Mouse (Mus musculus): ENCODE data around the gene Ccdc42.

Ccdc42 gene

GRCm38 (mm10) chr11:68589055-68589809 is 2.4 kb downstream of the Ccdc42 start:
- peak; percentile 31 to 78 for DNase-seq

- no peak for DNase-seq
Measured at GRCm38 (mm10) chr11:68591708-68592107, 4.9 kb downstream of the Ccdc42 start.

- DNase-seq = no peak
Measured at GRCm38 (mm10) chr11:68593247-68593646, 6.4 kb downstream of the Ccdc42 start.

GRCm38 (mm10) chr11:68597912-68598311 is 11.1 kb downstream of the Ccdc42 start:
- DNase-seq = no peak

- no peak for DNase-seq
Measured at GRCm38 (mm10) chr11:68600551-68601021, 13.8 kb downstream of the Ccdc42 start.

GRCm38 (mm10) chr11:68601486-68601991 is 14.7 kb downstream of the Ccdc42 start:
- no peak for DNase-seq

- no peak for DNase-seq
Measured at GRCm38 (mm10) chr11:68602200-68602931, 15.5 kb downstream of the Ccdc42 start.

GRCm38 (mm10) chr11:68607046-68607445 is 20.2 kb downstream of the Ccdc42 start:
- no peak for DNase-seq

- no peak for DNase-seq
Measured at GRCm38 (mm10) chr11:68609910-68610566, 23.2 kb downstream of the Ccdc42 start.

- no peak for DNase-seq
Measured at GRCm38 (mm10) chr11:68610567-68610947, 23.7 kb downstream of the Ccdc42 start.

- DNase-seq = no peak
Measured at GRCm38 (mm10) chr11:68613071-68613711, 26.4 kb downstream of the Ccdc42 start.

- DNase-seq = no peak
Measured at GRCm38 (mm10) chr11:68622751-68623150, 35.9 kb downstream of the Ccdc42 start.

- no peak for DNase-seq
Measured at GRCm38 (mm10) chr11:68623225-68623870, 36.5 kb downstream of the Ccdc42 start.

- no peak for DNase-seq
Measured at GRCm38 (mm10) chr11:68623871-68624258, 37.0 kb downstream of the Ccdc42 start.

- no peak for DNase-seq
Measured at GRCm38 (mm10) chr11:68631611-68632316, 44.9 kb downstream of the Ccdc42 start.

GRCm38 (mm10) chr11:68637861-68638615 is 51.2 kb downstream of the Ccdc42 start:
- no peak for DNase-seq

- no peak for DNase-seq
Measured at GRCm38 (mm10) chr11:68641361-68641760, 54.5 kb downstream of the Ccdc42 start.

GRCm38 (mm10) chr11:68644781-68645180 is 58.0 kb downstream of the Ccdc42 start:
- no peak for DNase-seq
